Mouse (Mus musculus): ENCODE measurements at regions not wholly inside any gene's neighbourhood (a gene's known extent, or its start where the extent isn't known, plus 50 kb on each side); places are given as distances from the start of the nearest gene placed in this dataset.

- no peaks in the 10 kb centered on the region for H3K4me1 ChIP-seq (ENCODE audit: control insufficient read depth, insufficient read depth, low read length)
- 78% methylated on average over 4 of the region's 4 CpGs for WGBS
- H3K4me3 ChIP-seq (replicated peaks; ENCODE audit: insufficient read depth, low read depth, low read length): no peak overlapping the region
- TF ChIP-seq CTCF (IDR thresholded peaks at IDR 0.05; ENCODE audit: borderline replicate concordance, insufficient read depth, low read depth, low read length) (no peak), POLR2A (IDR thresholded peaks at IDR 0.05; ENCODE audit: borderline replicate concordance, insufficient read depth, low read length) (no peak)
- no peak for DNase-seq
- H3K27me3 ChIP-seq (ENCODE audit: control insufficient read depth, insufficient read depth, low read length): no peaks in the 10 kb centered on the region
- no peak overlapping the region for H3K27ac ChIP-seq (ENCODE audit: insufficient read depth, low read length)
Measured at GRCm38 (mm10) chr13:31681571-31681970, 56.0 kb downstream of the Foxf2 start.

GRCm38 (mm10) chr13:31683311-31683710 lies 57.7 kb downstream of the Foxf2 start:
- Histone ChIP-seq H3K4me1 (ENCODE audit: control insufficient read depth, insufficient read depth, low read length) (no peaks in the 10 kb centered on the region), H3K27me3 (ENCODE audit: control insufficient read depth, insufficient read depth, low read length) (no peaks in the 10 kb centered on the region), H3K27ac (ENCODE audit: insufficient read depth, low read length) (no peak overlapping the region), H3K4me3 (replicated peaks; ENCODE audit: insufficient read depth, low read depth, low read length) (no peak overlapping the region)
- TF ChIP-seq POLR2A (IDR thresholded peaks at IDR 0.05; ENCODE audit: borderline replicate concordance, insufficient read depth, low read length) (no peak), CTCF (IDR thresholded peaks at IDR 0.05; ENCODE audit: borderline replicate concordance, insufficient read depth, low read depth, low read length) (no peak)
- WGBS: 56% methylated on average over 5 of the region's 5 CpGs
- DNase-seq: no peak

- no peaks in the 10 kb centered on the region for H3K27me3 ChIP-seq (ENCODE audit: control insufficient read depth, insufficient read depth, low read length)
Measured at GRCm38 (mm10) chr13:31688531-31688930, 62.9 kb downstream of the Foxf2 start.

GRCm38 (mm10) chr13:31689317-31689716 lies 63.7 kb downstream of the Foxf2 start:
- no peak overlapping the region for H3K27ac ChIP-seq (ENCODE audit: insufficient read depth, low read length)
- H3K4me3 ChIP-seq (replicated peaks; ENCODE audit: insufficient read depth, low read depth, low read length): no peak overlapping the region
- TF ChIP-seq POLR2A (IDR thresholded peaks at IDR 0.05; ENCODE audit: borderline replicate concordance, insufficient read depth, low read length) (no peak), CTCF (IDR thresholded peaks at IDR 0.05; ENCODE audit: borderline replicate concordance, insufficient read depth, low read depth, low read length) (0 out of 2 replicates have a peak, but pooled peaks have one; percentile 2)
- WGBS: 12% methylated on average over 1 of the region's 1 CpGs
- no peak for DNase-seq
- no peaks in the 10 kb centered on the region for H3K4me1 ChIP-seq (ENCODE audit: control insufficient read depth, insufficient read depth, low read length)
- no peaks in the 10 kb centered on the region for H3K27me3 ChIP-seq (ENCODE audit: control insufficient read depth, insufficient read depth, low read length)

More at GRCm38 (mm10) chr13:31688531-31688930, 62.9 kb downstream of the Foxf2 start:
- TF ChIP-seq CTCF (IDR thresholded peaks at IDR 0.05; ENCODE audit: borderline replicate concordance, insufficient read depth, low read depth, low read length) (no peak), POLR2A (IDR thresholded peaks at IDR 0.05; ENCODE audit: borderline replicate concordance, insufficient read depth, low read length) (no peak)
- Histone ChIP-seq H3K27ac (ENCODE audit: insufficient read depth, low read length) (no peak overlapping the region), H3K4me1 (ENCODE audit: control insufficient read depth, insufficient read depth, low read length) (no peaks in the 10 kb centered on the region), H3K4me3 (replicated peaks; ENCODE audit: insufficient read depth, low read depth, low read length) (no peak overlapping the region)
- 84% methylated on average over 3 of the region's 3 CpGs for WGBS
- DNase-seq: no peak

GRCm38 (mm10) chr13:31695725-31696124 lies 70.1 kb downstream of the Foxf2 start:
- TF ChIP-seq CTCF (IDR thresholded peaks at IDR 0.05; ENCODE audit: borderline replicate concordance, insufficient read depth, low read depth, low read length): no peak
- no peak for TF ChIP-seq POLR2A (IDR thresholded peaks at IDR 0.05; ENCODE audit: borderline replicate concordance, insufficient read depth, low read length)
- DNase-seq: no peak
- H3K27ac ChIP-seq (ENCODE audit: insufficient read depth, low read length): no peak overlapping the region
- whole genome bisulfite sequencing: 55% methylated on average over 7 of the region's 7 CpGs
- no peaks in the 10 kb centered on the region for H3K4me1 ChIP-seq (ENCODE audit: control insufficient read depth, insufficient read depth, low read length)
- H3K27me3 ChIP-seq (ENCODE audit: control insufficient read depth, insufficient read depth, low read length): no peaks in the 10 kb centered on the region
- no peak overlapping the region for H3K4me3 ChIP-seq (replicated peaks; ENCODE audit: insufficient read depth, low read depth, low read length)

- WGBS: 85% methylated on average over 1 of the region's 1 CpGs
- no peak overlapping the region for H3K4me3 ChIP-seq (replicated peaks; ENCODE audit: insufficient read depth, low read depth, low read length)
- TF ChIP-seq POLR2A (IDR thresholded peaks at IDR 0.05; ENCODE audit: borderline replicate concordance, insufficient read depth, low read length) (no peak), CTCF (IDR thresholded peaks at IDR 0.05; ENCODE audit: borderline replicate concordance, insufficient read depth, low read depth, low read length) (no peak)
- no peak overlapping the region for H3K27ac ChIP-seq (ENCODE audit: insufficient read depth, low read length)
- no peak for DNase-seq
- no peaks in the 10 kb centered on the region for H3K27me3 ChIP-seq (ENCODE audit: control insufficient read depth, insufficient read depth, low read length)
- no peaks in the 10 kb centered on the region for H3K4me1 ChIP-seq (ENCODE audit: control insufficient read depth, insufficient read depth, low read length)
Measured at GRCm38 (mm10) chr13:31704199-31704598, 78.6 kb downstream of the Foxf2 start.

GRCm38 (mm10) chr13:31705406-31705805 lies 79.8 kb downstream of the Foxf2 start:
- no peak for DNase-seq
- 70% methylated on average over 2 of the region's 2 CpGs for WGBS
- no peaks in the 10 kb centered on the region for H3K4me1 ChIP-seq (ENCODE audit: control insufficient read depth, insufficient read depth, low read length)
- H3K4me3 ChIP-seq (replicated peaks; ENCODE audit: insufficient read depth, low read depth, low read length): no peak overlapping the region
- no peak overlapping the region for H3K27ac ChIP-seq (ENCODE audit: insufficient read depth, low read length)
- no peak for TF ChIP-seq CTCF (IDR thresholded peaks at IDR 0.05; ENCODE audit: borderline replicate concordance, insufficient read depth, low read depth, low read length)
- no peak for TF ChIP-seq POLR2A (IDR thresholded peaks at IDR 0.05; ENCODE audit: borderline replicate concordance, insufficient read depth, low read length)
- H3K27me3 ChIP-seq (ENCODE audit: control insufficient read depth, insufficient read depth, low read length): no peaks in the 10 kb centered on the region

- H3K27me3 ChIP-seq (ENCODE audit: control insufficient read depth, insufficient read depth, low read length): no peaks in the 10 kb centered on the region
- WGBS: 34% methylated on average over 6 of the region's 6 CpGs
- no peak overlapping the region for H3K4me3 ChIP-seq (replicated peaks; ENCODE audit: insufficient read depth, low read depth, low read length)
- H3K4me1 ChIP-seq (ENCODE audit: control insufficient read depth, insufficient read depth, low read length): no peaks in the 10 kb centered on the region
- TF ChIP-seq CTCF (IDR thresholded peaks at IDR 0.05; ENCODE audit: borderline replicate concordance, insufficient read depth, low read depth, low read length) (no peak), POLR2A (IDR thresholded peaks at IDR 0.05; ENCODE audit: borderline replicate concordance, insufficient read depth, low read length) (no peak)
- H3K27ac ChIP-seq (ENCODE audit: insufficient read depth, low read length): no peak overlapping the region
- no peak for DNase-seq
Measured at GRCm38 (mm10) chr13:31710681-31711080, 85.1 kb downstream of the Foxf2 start.
